Mouse (Mus musculus) thymus, adult 2 months (tissue): ENCODE data around the gene Atg16l1.

Experiments
- CTCF ChIP-seq: fragments of 200-500 bp; IDR thresholded peaks from 2 replicates; pipeline ENCODE4 v1.5.1; 2012; ENCODE audit warnings: mild to moderate bottlenecking, control low read depth, low read length, moderate library complexity, borderline replicate concordance; ENCODE audit not compliant: control insufficient read depth, poor library complexity, insufficient read depth; ENCODE audit errors: extremely low read depth
- POLR2A ChIP-seq: fragments of 200-500 bp; IDR thresholded peaks from 2 replicates; pipeline ENCODE4 v1.6.1; 2012; ENCODE audit warnings: mild to moderate bottlenecking, low read length, control low read depth, moderate library complexity; ENCODE audit not compliant: control insufficient read depth, poor library complexity, insufficient read depth; ENCODE audit errors: extremely low read depth

DNA sequence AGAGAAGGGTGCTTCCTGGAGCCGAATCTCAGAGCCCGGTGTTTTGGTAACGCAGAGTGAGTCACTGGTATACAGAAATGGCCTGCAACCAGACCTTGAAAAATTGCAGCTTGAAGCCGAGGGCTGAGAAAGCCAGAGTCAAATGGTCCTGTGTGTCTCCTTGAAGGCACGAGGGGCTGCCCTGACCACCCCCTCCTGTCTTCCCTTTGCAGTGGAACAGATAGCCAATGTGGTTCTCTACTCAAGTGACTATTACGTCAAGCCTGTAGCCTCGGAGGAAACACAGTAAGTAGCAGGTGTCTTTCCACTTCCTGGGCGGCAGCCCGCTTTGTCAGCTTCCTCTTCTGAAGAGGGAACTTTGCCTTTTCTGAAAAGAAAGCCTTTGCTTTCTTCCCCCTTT lies 72.5 kb downstream of the Atg16l1 start:
- TF ChIP-seq CTCF: no peak
- peak; percentile 64; the same call in 1 of the 2 replicates for TF ChIP-seq POLR2A
